Mouse (Mus musculus): Measurements from ENCODE around the gene Evi2b. TPM values are rescaled to one million over a fixed set of nuclear protein-coding genes. Genes with fewer than 3 reads are reported as not detected.

Gene Evi2b
- 0.30 TPM for polyA plus RNA-seq (2012; fragmentation: generic; extraction: Trizol)
- long read RNA-seq, experiment 1, result 0 reads
- long read RNA-seq, experiment 2, result 0 reads

DNA sequence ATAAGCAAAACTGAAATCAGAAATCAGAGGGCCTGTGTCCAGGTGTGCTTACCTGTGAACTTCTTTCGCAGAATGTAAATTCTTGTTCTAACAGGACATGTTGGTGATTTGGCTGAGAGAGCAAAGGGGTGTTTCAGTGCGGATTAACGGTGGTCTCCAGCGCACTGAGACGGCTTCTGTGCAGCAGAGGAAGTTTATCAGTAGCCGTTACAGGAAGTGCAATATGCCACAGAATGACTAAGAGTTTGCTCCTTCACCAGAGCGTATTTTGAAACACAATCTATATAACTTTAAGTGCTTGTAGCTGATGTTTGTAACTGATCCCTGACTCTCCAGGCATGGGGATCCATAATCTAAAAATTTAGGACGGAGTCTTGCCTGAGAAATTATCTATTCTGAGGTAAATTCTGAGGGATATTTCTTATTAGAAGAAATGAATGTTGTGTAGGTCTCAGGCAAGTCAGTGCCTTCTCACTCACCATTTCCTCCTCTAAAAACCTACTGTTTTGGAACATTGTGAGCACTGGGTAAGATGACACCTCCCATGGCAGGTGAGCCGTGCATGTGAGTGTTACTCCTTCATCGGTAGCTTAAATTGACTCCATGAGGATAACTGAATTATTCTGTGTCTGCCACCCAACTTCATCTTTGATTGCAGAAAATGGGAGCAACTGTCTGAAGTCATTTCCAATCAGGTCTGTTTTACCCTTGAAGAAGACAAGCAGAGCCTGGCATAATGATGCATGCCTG lies at the start of gene Evi2b:
TSS of gene Evi2b (minus strand) at position 203 of the 750 bp plus-strand sequence.
- peaks cover 49% of the 10 kb centered on the region for H3K36me3 ChIP-seq (ENCODE audit: control insufficient read depth, insufficient read depth)
- no peak within 1 kb of the TSS for H3K4me3 ChIP-seq (ENCODE audit: insufficient read depth, poor library complexity, severe bottlenecking)
- H3K79me3 ChIP-seq (ENCODE audit: low read depth), result no peaks in the 10 kb centered on the region
- TF ChIP-seq MYOD1 (IDR thresholded peaks at IDR 0.05; ENCODE audit: control insufficient read depth, insufficient read length, low read depth) (no peak), CEBPB (IDR thresholded peaks at IDR 0.05; ENCODE audit: low read depth) (no peak)
- H3ac ChIP-seq (ENCODE audit: control insufficient read depth, insufficient read length, low read depth), result no peak within 1 kb of the TSS
- H3K27me3 ChIP-seq (ENCODE audit: control insufficient read depth, insufficient read depth, insufficient read length), result no peaks in the 10 kb centered on the region
- H3K79me2 ChIP-seq (ENCODE audit: control insufficient read depth, insufficient read depth), result peaks cover 37% of the 10 kb centered on the region

DNA sequence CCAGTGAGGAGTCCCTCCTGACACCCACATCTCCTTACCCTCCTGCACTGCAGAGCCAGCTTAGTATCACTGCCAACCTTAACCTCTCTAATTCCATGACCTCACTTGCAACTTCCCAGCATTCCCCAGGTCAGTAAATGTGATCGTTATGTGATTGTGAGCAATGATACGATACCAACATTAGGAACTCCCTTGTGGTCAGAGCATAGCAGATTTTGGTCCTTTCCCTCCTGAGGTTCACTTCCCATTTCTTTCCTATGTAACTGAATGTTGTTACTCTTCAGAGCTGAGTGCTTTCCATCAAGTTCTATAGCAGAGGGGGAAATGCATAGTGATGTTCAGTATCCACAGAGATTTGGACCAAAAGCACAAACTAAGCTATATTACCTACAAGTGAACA lies 46.8 kb upstream of the Evi2b start:
- TF ChIP-seq USF1 (IDR thresholded peaks at IDR 0.05; ENCODE audit: low read depth), result no peak
- TF ChIP-seq CEBPB (IDR thresholded peaks at IDR 0.05; ENCODE audit: low read depth), result no peak
- TF ChIP-seq MYOG (IDR thresholded peaks at IDR 0.05; ENCODE audit: control insufficient read depth, extremely low read depth, insufficient read length), result no peak
- TF ChIP-seq MAX (IDR thresholded peaks at IDR 0.05), result no peak
- TF ChIP-seq CTCF (IDR thresholded peaks at IDR 0.05; ENCODE audit: control insufficient read depth, insufficient read depth, insufficient read length), result no peak
- TF ChIP-seq FOSL1 (IDR thresholded peaks at IDR 0.05; ENCODE audit: insufficient read depth, low read length, poor library complexity, severe bottlenecking), result no peak
- TF ChIP-seq MYOD1 (IDR thresholded peaks at IDR 0.05; ENCODE audit: control insufficient read depth, insufficient read length, low read depth), result no peak
- no peak overlapping the region for H3ac ChIP-seq (ENCODE audit: control insufficient read depth, insufficient read length, low read depth)
- no peak overlapping the region for H3K4me3 ChIP-seq (ENCODE audit: insufficient read depth, poor library complexity, severe bottlenecking)
- peaks cover 70% of the 10 kb centered on the region for H3K36me3 ChIP-seq (ENCODE audit: control insufficient read depth, insufficient read depth)
- no peaks in the 10 kb centered on the region for H3K79me3 ChIP-seq (ENCODE audit: low read depth)
- no peaks in the 10 kb centered on the region for H3K79me2 ChIP-seq (ENCODE audit: control insufficient read depth, insufficient read depth)
- H3K27me3 ChIP-seq (ENCODE audit: control insufficient read depth, insufficient read depth, insufficient read length), result no peaks in the 10 kb centered on the region

DNA sequence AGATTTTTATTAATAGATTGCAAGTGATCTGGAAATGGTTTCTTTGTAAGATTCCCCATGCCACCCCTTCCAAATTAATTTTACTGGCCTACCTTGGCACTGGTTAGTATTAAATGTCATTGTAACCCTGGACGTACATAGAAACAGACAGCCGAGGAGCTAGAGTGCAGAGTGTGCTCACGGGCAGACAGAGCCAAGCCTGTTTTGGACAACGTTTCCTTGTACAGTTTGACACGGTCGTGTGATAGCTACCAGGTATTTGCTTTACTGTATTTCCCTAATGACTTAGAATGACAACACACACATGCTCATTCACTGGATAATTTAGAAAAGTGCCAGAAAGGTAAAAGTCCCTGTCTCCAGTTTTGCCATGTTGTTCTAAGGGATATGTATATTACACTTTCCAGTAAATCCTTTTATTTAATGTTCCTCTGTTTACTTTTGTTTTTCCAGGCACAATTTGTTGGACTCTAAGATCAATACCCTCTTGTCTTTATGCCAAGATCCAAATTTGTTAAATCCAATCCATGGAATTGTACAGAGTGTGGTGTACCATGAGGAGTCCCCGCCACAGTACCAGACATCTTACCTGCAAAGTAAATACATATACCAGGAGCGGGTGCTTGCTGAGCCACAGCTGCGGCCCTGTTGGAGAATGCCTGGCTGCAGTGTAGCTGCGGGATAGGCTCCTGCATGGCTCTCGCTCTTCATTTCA lies 44.8 kb upstream of the Evi2b start:
- H3K4me3 ChIP-seq (ENCODE audit: insufficient read depth, poor library complexity, severe bottlenecking), result no peak overlapping the region
- no peaks in the 10 kb centered on the region for H3K27me3 ChIP-seq (ENCODE audit: control insufficient read depth, insufficient read depth, insufficient read length)
- TF ChIP-seq MAX (IDR thresholded peaks at IDR 0.05), result no peak
- TF ChIP-seq MYOG (IDR thresholded peaks at IDR 0.05; ENCODE audit: control insufficient read depth, extremely low read depth, insufficient read length), result no peak
- TF ChIP-seq FOSL1 (IDR thresholded peaks at IDR 0.05; ENCODE audit: insufficient read depth, low read length, poor library complexity, severe bottlenecking), result no peak
- no peak for TF ChIP-seq CTCF (IDR thresholded peaks at IDR 0.05; ENCODE audit: control insufficient read depth, insufficient read depth, insufficient read length)
- no peak for TF ChIP-seq MYOD1 (IDR thresholded peaks at IDR 0.05; ENCODE audit: control insufficient read depth, insufficient read length, low read depth)
- no peak for TF ChIP-seq USF1 (IDR thresholded peaks at IDR 0.05; ENCODE audit: low read depth)
- no peak for TF ChIP-seq CEBPB (IDR thresholded peaks at IDR 0.05; ENCODE audit: low read depth)
- no peaks in the 10 kb centered on the region for H3K79me2 ChIP-seq (ENCODE audit: control insufficient read depth, insufficient read depth)
- no peak overlapping the region for H3ac ChIP-seq (ENCODE audit: control insufficient read depth, insufficient read length, low read depth)
- peaks cover 78% of the 10 kb centered on the region for H3K36me3 ChIP-seq (ENCODE audit: control insufficient read depth, insufficient read depth)
- H3K79me3 ChIP-seq (ENCODE audit: low read depth), result no peaks in the 10 kb centered on the region

DNA sequence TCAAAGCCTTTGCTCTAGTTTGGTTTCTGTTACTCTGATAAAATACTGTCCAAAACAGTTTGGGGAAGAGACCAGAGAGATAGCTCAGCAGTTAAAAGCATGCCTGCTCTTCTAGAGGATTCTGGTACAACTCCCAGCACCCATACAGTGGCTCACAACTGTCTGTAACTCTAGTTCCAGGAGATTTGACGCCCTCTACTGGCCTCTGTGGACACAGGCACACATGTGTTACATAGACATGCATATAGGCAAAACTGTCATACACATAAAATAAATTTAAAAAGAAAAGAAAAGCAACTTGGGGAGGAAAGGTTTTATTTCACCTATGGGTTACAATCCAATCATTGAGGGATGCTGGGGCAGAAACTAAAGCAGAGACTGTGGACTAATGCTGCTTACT lies 43.4 kb upstream of the Evi2b start:
- Histone ChIP-seq H3K36me3 (ENCODE audit: control insufficient read depth, insufficient read depth) (peaks cover 77% of the 10 kb centered on the region), H3K4me3 (ENCODE audit: insufficient read depth, poor library complexity, severe bottlenecking) (no peak overlapping the region), H3K27me3 (ENCODE audit: control insufficient read depth, insufficient read depth, insufficient read length) (no peaks in the 10 kb centered on the region), H3ac (ENCODE audit: control insufficient read depth, insufficient read length, low read depth) (no peak overlapping the region), H3K79me3 (ENCODE audit: low read depth) (no peaks in the 10 kb centered on the region), H3K79me2 (ENCODE audit: control insufficient read depth, insufficient read depth) (no peaks in the 10 kb centered on the region)
- TF ChIP-seq CEBPB (IDR thresholded peaks at IDR 0.05; ENCODE audit: low read depth) (no peak), MYOD1 (IDR thresholded peaks at IDR 0.05; ENCODE audit: control insufficient read depth, insufficient read length, low read depth) (no peak), FOSL1 (IDR thresholded peaks at IDR 0.05; ENCODE audit: insufficient read depth, low read length, poor library complexity, severe bottlenecking) (no peak), USF1 (IDR thresholded peaks at IDR 0.05; ENCODE audit: low read depth) (no peak), MYOG (IDR thresholded peaks at IDR 0.05; ENCODE audit: control insufficient read depth, extremely low read depth, insufficient read length) (no peak), CTCF (IDR thresholded peaks at IDR 0.05; ENCODE audit: control insufficient read depth, insufficient read depth, insufficient read length) (no peak), MAX (IDR thresholded peaks at IDR 0.05) (no peak)

DNA sequence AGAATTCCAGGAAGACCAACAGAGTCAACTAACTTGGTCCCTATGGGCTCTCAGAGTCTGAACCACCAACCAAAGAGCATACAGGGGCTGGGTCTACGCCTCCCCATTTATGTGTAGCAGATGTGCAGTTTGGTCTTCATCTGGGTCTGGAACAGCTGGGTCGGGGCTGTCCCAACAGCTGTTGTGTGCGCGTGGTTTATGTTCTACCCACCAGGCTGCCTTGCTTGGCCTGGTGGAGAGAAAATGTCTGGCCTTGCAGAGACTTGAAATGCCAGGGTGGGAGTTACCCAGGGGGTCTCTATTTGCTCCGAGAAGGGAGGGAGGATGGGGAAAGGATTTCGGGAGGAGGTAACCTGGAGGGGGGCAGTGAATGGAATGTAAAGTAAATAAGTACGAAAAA lies 39.9 kb upstream of the Evi2b start:
- Histone ChIP-seq H3K36me3 (ENCODE audit: control insufficient read depth, insufficient read depth) (peaks cover 73% of the 10 kb centered on the region), H3K79me2 (ENCODE audit: control insufficient read depth, insufficient read depth) (no peaks in the 10 kb centered on the region), H3K27me3 (ENCODE audit: control insufficient read depth, insufficient read depth, insufficient read length) (no peaks in the 10 kb centered on the region), H3K4me3 (ENCODE audit: insufficient read depth, poor library complexity, severe bottlenecking) (no peak overlapping the region), H3K79me3 (ENCODE audit: low read depth) (no peaks in the 10 kb centered on the region), H3ac (ENCODE audit: control insufficient read depth, insufficient read length, low read depth) (no peak overlapping the region)
- no peak for TF ChIP-seq MYOD1 (IDR thresholded peaks at IDR 0.05; ENCODE audit: control insufficient read depth, insufficient read length, low read depth)
- TF ChIP-seq CTCF (IDR thresholded peaks at IDR 0.05; ENCODE audit: control insufficient read depth, insufficient read depth, insufficient read length), result no peak
- no peak for TF ChIP-seq USF1 (IDR thresholded peaks at IDR 0.05; ENCODE audit: low read depth)
- TF ChIP-seq CEBPB (IDR thresholded peaks at IDR 0.05; ENCODE audit: low read depth), result no peak
- TF ChIP-seq FOSL1 (IDR thresholded peaks at IDR 0.05; ENCODE audit: insufficient read depth, low read length, poor library complexity, severe bottlenecking), result no peak
- TF ChIP-seq MYOG (IDR thresholded peaks at IDR 0.05; ENCODE audit: control insufficient read depth, extremely low read depth, insufficient read length), result no peak
- TF ChIP-seq MAX (IDR thresholded peaks at IDR 0.05), result no peak

Data from C2C12 (cell line).